Mouse (Mus musculus) yolk sac, embryonic 10.5 days (tissue): ENCODE measurements around the gene Plcb1.

Experiments used
- DNase-seq: peaks from one replicate; pipeline ENCODE4 v3.0.0-alpha.2; 2017; ENCODE audit warnings: low spot score

Plcb1 gene

DNA sequence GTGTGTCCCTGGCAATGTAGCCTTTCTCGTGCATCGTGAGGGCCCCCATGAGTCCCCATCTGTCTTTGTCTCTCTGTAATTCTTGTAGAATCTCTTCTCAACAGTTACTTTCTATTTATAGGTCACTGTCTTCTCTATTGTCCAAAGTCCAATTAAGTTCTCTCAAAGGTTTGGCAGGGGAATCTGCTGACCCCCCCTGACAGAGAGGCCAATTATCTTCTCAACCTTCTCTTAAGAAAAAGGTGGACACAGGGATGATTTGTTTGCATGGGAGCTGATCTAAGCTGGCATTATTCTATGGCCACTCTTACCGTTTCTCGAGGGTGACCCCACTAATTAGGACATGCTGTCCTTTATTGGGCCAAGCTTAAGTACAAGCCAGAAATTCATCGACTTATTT is 633.4 kb downstream of the Plcb1 start:
- no peak for DNase-seq

DNA sequence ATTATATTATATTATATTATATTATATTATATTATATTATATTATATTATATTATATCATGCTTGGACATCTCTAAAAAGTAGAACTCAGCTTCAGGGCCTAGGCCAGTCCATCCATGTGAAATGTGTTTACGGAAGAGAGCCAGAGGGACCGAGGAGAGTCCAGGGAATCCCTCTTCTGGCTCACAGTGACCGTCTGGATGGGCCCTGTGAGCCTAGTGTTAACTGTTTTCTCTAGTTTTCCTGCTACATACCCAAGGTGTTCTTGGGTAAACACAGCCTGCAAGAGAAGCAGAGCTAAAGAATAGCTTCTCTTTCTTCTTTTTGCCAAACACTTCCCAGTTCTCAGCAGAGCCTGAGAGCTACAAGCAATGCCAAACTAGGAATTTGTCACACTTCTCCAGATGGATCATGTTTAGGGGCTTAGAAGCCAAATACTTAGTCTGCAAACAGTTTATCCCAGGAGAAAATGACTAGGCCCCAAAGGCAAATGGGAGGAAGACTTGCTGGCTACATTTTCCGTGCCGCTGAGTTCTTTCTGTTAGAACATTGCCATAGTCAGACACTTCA is 649.2 kb downstream of the Plcb1 start:
- no peak for DNase-seq

DNA sequence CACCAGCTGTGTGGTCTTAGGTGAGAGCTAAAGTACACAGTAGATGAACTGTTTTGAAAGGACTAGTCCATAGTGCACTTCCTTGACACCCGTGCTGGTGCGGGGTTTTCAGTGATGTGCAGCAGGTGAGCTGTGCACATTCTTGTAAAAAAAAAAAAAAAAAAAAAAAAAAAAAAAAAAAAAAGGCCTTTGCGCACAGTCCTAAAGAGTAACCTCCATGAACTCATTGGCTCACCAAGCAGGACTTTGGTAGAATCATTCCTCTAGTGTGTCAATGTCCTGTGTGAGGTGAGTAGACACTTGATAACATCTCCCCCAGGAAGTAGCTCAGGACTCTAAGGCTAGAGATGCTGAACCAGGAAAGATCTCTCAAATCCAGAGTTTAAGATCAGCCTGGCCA is 653.2 kb downstream of the Plcb1 start:
- no peak for DNase-seq

DNA sequence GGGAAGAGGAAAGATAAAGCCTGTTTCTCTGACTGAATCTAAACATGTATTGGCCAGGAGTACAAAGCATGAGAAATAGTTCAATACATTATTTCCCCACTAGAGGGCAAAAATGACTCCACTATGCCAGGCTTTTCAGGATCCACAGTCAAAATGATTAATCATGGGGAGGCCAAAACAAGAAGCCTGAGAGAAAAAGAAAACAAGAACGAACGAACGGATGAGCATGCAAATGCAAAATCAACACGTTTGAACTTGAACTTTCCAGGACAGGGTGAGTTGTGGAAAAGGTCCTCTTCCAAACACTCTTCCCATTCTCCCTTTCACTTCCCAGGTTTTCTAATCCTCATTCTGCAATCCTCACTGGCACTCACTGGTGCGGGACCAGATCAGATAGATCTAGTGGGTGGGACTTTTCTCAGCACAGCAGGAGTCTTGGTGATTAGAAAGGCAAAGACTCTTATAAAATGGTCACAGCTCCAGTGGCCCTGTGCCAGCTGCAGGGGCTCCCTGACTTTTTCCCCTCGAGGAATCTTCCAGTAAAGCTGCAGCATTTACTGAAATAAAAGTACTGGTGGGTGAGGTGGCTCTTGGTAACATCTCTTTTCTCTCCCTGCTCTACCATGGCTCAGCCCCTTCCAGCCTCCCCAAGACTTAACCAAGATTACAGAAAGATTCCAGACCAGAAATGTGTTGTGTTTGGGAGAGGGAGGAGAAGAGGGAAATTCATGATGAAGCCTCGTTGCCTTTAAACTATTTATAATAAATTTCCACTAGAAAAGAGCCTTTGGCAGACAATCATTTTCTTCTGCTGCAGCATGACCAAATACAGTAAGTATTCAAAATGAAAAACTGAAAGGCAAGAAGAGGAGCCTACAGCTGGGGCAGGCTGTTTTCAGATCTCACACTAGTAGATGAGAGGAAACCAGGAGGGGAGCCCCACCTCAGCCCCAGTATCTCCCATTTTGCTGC is 654.0 kb downstream of the Plcb1 start:
- no peak for DNase-seq

DNA sequence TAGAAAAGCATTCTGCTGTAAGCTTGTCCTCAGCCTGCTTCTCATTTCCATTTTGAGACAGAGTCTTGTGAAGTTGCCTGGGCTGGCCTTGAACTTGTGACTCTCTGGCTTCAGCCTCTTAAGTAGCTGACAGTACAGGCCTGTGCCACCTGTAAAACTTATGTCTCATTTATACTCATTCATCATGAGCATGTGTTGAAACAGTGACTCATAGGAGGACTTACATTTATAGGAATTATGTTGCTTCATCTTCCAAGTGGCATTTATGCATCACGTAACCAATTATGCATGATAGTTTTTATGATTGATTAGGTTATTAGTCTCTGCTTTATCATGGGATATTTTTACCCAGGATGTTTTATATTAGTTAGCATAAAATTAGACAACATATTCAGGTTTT is 667.7 kb downstream of the Plcb1 start:
- DNase-seq, result no peak

DNA sequence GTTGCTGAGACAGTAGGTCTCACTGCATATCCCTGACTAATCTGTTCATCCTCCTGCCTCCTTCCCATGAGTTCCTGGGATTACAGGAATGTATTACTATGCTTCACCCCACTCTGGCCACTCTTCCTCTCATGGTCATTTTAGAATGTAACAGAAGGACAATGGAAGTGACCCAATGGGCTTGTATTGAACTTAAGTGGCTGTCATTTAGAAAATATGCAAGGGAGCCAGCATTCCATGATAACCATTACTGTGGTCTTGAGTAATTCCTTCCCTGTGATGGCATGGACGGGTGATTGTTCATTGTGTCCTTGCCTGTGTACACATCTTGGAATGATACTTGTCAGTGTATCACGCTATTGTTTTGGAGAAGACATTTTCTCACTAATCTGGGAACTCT is 668.1 kb downstream of the Plcb1 start:
- no peak for DNase-seq

DNA sequence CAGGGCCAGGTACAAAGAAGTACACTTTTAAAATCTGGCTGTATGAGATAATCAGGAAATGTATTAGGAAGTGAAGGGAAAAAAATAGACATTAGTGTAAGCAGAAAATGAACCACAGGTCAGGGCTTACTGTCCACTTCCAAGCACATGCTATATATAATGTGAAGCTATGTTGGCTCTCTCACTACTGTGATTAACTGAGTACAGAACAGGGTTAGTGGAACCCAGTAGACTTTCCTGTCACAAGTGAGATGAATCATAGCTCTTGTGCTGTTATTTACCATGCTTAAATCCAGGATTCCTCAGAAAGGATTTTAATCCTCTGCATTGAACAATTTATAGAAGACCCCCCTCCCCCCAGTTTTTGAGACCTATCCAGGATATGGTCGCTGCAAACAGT is 668.6 kb downstream of the Plcb1 start:
- no peak for DNase-seq

DNA sequence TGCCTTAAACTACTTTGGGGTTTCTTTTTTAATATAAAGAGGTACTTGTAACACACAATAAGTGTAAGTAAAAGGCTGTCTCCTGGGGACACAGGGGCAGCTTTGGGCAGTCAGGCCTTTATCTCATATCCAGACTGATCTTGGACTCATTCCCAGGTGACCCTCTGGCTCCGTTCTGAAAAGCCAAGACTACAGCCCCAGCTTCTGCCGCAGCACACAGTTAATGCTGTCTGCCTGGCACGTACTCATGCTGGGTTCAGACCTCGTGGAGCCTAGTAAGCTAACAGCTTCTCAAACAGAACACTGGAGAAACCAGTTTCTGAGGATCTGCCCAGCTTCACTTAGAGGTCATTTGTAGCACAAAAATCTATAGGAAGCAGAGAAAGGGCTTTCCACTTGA is 682.0 kb downstream of the Plcb1 start:
- no peak for DNase-seq

DNA sequence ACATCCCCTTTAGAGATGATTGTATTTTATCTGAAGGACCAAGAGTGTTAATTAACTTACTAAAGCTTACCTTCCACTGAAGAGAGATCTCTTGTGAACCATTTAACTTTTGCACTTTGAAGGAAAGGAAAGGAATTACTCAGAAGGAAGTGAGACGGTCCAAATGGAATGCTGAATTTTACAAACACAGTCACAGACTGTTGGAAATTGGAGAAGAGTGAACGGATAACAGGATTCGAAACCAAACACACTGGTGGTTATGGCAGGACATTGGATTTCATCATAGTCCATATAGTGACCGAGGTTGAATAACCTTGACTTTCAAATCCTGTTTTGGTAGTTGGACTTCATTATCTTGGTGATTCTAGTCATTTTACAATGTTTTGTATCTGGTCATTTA is 688.2 kb downstream of the Plcb1 start:
- DNase-seq, result no peak

DNA sequence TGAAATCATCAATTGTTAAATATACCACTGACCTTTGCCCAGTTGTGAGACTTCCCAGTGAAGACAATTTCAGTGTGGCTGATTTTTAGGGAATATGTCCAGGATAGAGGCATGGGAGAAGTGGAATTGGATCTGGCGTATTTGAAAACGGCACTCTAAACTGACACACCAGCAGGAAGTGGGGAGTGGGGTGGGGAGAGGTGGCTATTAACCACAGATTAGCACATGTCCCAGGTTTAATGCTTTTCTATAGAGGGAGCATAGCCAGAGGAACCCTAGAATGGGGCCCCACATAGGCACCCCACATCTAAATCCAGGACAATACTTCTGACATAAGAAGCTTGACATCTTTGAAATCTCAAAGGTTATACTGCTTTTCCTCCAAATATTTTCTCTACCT is 699.4 kb downstream of the Plcb1 start:
- no peak for DNase-seq

DNA sequence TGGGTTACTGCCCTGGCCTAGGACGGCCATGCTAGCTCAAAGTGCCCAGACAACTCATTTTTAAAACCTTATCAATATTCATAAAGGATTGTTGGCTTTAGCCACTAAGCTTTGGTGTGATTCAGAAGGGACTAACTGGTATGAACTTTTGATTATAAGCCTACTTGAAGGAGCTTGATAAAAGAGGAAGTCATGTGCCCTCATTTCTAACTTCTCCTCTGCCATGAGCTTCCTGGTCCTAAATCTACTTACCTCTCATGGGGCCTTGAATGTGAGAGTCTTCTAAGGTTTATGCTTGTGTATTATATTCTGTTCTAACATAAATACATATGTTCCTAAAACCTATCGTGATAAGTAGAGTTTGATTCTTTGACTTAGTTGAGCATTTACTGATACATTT is 702.4 kb downstream of the Plcb1 start:
- no peak for DNase-seq

DNA sequence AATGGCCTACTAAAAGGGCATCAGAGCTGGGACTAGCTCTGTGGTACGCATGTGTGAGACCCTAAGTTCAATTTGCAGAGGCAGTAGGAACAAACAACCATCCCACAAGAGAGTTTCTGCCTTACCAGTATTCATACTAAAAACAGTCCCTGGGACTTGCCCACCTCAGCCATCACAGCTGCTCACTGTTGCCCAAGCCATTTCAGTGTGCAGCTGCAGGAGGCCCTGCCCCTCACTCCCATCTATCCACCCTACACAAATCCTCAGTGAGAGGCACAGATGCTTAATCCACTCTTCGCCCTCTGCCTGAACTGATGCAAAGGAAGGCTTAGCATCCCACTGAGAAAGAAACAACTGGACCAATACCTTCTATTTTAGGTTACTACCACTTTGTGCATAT is 703.3 kb downstream of the Plcb1 start:
- DNase-seq, result no peak

DNA sequence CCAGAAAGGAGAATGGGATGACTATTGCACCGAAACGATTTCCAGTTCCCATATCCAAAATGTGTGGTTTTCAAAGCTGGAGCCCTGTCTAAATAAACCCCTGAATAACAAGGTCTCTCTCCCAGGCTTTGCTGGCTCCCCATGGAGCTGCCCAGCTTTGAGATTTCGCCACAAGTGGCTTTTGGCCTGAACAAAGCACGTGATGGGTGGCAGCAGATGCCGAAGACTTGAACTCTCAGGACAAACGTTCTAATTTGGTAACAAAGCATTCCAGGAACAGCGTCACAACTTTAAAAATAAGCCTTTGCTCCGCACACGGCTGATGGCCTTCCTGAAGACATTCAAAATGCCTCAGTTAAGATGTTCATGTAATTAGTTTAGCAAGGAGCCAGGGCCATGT is 706.9 kb downstream of the Plcb1 start:
- DNase-seq, result no peak

DNA sequence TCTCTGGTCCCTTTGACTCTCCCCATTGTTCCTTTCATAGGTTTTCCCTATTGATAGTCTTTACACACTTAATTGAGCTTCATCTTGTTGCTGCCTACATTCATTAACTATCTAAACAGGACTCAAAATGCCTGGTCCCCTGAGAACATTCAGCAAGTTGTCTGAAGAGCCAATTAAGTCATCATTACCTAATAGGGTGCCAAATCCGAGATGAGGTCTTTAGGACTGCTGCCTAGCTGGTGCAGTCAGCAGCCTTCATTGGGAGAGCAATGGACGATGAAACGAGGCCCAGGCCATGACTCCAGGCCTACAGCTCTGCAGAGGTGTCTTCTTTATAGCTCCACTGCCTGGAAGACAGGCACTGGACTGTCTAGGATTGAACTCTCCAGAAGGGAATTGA is 710.7 kb downstream of the Plcb1 start:
- no peak for DNase-seq

DNA sequence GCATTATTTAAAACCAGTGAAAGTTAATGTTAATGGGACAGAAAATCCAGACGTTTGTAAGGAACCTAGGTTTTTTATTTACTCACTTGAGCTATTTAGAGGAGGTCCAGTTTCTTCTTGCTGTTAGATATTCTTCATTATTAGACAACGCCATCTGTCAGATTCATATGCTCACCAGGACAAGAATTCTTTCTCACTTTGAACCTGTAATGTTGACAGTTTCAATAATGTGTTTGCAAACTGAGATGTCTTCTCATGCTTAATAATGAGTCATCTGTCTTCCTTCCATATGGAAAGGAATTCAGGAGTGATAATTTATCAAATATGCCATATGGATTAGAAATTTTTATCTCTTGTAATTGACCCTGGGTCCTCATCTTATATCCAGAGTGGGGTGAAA is 711.4 kb downstream of the Plcb1 start:
- no peak for DNase-seq

DNA sequence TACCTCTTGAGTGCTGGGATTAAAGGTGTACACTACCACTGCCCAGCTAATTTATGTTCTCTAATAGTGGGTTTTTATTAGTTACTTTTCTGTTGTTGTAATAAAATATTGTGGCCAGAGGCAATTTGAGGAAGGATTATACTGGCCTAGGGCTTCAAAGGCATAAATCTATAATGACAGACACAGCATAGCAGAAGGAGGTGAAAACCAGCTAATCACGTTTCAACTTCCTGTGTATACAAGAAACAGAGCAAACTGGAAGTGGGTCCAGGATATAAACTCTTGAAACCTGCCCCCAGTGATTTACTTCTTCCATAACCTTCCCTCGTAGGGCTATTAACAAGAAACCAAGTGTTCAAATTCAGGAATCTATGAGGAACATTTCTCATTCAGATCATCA is 715.0 kb downstream of the Plcb1 start:
- DNase-seq, result no peak

DNA sequence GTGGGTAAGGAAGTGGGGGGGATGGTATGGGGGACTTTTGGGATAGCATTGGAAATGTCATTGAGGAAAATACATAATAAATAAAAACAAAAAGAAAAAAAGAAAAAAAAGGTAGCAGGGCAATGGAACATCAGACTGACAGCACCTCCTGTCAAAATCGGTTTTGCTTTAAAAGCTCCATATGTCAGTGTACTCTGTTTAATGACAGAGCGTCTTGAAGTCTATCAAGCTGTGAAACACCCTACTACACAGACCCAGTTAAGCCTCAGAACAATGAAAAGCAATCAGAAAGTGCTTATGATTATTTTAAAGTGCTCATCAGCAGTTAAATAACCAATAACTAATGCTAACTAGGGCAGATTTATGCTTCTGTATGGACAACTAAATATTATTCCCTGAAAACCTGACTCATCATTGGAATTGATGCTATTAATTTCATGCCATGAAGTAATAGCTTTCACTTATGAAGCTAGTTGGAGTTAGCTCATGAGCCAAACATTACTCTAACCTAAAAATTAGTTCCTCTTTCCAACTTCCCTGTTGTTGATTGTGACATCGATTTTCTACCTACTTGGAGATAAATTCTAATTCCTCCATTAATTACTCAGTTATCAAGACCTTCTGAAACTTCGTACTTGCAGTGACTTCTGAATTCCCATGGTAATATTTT is 717.6 kb downstream of the Plcb1 start:
- no peak for DNase-seq

DNA sequence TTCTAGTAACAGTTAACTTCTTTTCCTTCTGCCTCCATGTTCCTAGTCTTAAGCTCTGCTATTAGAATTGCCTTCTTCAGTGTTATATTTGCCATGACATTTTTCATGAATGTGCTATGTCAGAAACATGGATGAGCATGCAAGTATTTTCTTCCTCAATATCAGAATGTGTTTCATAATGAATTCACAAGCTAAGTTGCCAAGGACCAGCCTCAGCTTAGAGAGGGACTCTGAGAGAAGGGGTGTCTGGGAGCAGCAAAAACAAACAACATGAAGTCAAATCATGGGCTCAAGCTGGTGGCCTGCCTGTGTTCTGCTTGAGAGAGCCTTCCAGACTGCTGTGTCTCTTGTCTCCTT is 718.1 kb downstream of the Plcb1 start:
- no peak for DNase-seq

DNA sequence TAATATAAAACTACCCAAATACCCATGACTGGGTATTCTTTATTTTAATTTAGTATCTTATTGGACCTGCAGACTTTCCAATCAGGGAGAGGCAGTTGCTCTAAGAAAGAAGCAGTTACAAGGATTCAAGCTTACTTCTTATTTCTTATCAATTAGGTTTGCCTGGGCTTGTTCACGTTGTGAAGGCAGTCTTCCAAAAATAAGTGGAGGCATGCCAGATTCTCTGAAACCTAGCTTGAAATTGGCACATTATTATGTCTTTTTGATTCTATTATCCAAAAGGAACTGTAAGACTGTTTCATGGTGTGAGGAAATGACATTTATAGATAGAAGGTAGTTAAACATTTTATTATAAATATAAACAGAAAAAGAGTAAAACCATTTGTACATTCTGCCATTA is 721.2 kb downstream of the Plcb1 start:
- no peak for DNase-seq

DNA sequence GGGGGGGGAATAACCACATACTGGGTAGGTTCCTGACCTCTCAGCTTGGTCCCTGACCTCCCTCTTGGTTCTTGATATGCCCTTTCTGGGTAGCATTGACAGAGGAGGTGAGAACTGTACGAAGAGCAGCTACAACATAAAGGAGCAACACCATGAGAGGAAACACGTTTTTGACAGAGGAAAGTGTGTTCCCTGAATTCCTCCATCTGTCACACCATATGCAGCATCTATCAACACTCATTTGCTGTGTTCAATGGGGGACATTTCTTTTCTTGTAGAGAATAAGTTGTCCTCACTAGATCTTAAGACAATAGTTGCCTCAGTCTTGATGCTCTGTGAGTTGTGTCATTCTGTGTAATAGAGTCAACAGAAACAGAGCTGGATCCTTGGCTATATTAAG is 733.1 kb downstream of the Plcb1 start:
- no peak for DNase-seq
